Mouse (Mus musculus) T-helper 1 cell (primary cell): ENCODE data around the gene Sigmar1.
"Not testable (repeated sequence)": the region's sequence is repeated elsewhere in the genome, so short reads cannot be mapped to it uniquely, and the experiment has no call there.

Experiments used
- in situ Hi-C: fragments of 300-600 bp; cut with MboI, MseI; formaldehyde crosslinking; loops from one replicate; pipeline ENCODE4 v1.15.1; 2025; ENCODE audit warnings: high pct_unique_total_duplicates

Sigmar1 gene

DNA sequence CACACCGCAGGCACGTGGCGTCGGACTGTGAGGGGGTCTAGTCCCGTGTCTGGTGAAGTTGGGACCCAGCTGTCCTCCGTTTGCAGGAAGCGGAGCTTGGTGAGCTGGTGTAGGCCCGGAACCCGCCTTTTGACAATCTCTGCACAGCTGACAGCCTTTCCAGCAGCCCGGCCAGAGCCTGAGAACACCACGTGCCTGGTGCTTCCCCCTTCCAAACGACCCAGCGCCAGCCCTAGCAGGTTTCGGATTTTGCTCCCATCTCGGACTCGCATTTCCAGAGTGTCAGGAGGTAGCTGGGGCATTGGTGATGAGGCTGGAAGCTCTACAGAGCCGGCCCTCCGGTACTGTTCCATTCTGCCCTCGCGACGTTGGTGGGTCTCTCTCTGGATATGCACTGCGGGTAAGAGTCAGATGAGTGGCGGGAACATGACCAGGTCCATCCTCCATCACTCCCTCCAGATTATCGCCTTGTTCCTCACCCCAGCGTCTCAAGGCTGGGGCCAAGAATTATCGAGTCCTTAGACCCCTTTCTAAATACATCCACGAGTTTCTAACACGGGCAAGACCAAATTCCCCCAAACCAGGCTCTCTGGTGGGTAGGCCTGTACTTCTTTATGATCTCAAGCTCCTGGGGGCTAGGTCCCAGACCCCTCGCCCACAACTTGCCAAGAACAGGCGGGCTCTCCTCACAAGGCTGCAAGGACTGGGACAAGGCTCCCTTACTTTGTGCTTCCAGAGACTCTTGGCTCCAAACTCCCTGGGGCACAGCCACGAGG, 43.3 kb downstream of the Sigmar1 start:
- in situ Hi-C loops: loop anchor here (25.0 kb wide), 1 partner anchor 1000 kb away; the partner anchor contains the start of genes Aptx and Dnaja1

DNA sequence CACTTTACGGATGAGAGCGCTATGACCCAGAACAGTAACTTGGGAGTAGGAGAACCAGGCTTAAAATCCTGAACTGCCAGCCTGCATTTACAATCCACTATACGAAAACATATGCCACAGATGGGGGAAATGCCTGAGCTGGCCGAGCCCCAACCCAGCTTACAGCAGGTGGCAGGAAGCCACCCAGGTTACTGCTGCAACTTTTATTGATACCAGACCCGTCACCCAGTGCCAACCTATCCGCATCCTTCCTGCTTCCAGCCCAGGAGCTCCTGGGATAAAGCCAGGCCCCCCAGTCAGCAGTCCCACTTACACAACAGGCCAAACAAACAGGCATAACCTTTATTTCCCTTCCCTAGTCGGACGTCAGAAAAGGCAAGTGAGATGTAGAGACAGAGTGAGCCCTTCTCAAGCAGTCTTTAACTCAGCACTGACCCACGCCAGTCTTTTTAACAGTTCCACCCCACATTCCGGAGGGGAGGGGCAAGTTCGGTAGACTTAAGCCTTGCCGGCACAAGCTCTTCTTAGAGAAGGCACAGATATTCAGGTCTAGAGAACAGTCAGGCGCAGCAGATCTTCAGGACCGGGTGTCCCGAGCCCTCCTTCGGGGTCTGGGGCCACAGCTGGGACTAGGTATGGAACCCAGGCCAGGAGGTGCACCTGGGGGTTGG, 44.1 kb downstream of the Sigmar1 start:
- in situ Hi-C loops: loop anchor here (25.0 kb wide), 1 partner anchor 1000 kb away; the partner anchor contains the start of genes Aptx and Dnaja1

DNA sequence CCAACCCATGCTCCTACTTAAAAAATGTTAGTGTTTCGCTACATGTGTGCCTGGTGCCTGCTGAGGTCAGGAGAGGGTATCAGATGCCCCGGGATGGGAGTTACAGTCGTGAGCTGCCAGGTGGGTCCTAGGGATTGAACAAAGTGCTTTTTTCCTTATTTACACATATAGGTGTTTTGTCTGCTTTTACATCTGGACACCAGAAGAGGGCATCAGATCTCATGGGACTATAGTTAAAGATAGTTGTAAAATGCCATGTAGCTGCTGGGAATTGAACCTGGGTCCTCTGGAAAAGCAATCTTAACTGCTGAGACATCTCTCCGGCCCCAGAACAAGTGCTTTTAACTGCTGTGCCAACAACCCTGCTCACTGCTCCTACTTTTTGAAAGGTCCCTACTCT, 45.7 kb downstream of the Sigmar1 start:
- in situ Hi-C loops: loop anchor here (25.0 kb wide), 1 partner anchor 998 kb away; the partner anchor contains the start of genes Aptx and Dnaja1

DNA sequence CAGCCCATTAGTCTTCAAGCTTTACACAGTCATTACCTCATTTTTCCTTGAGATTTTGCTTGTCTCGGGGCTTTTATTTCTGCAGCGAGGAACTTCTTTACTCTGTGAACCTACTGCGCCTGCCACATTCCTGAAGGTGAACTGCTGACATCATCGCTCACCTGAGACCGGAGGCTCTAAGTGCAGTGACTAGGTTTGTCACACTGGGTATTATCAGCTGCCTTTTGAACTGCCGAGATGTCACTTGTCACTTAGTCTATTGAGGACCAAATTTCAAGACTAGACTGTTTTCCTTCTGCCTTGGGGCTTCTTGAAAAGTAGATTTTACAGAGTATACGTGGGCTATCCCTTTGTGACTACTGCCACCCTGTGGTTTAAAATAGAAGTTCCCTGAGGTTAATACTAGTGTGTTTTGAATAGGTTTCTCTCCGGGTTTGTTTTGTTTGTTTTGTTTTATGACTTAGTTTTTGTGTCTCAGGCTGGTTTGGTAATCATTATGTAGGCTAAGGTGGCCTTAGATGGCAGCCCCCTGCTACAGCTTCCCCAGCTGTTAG, 47.7 kb downstream of the Sigmar1 start:
- in situ Hi-C loops: loop anchor here (25.0 kb wide), 1 partner anchor 996 kb away; the partner anchor contains the start of genes Aptx and Dnaja1

- in situ Hi-C loops: loop anchor here (25.0 kb wide), 1 partner anchor 995 kb away; the partner anchor contains the start of genes Aptx and Dnaja1
Observed at GRCm38 (mm10) chr4:41707011-41707535, 48.9 kb downstream of the Sigmar1 start.

GRCm38 (mm10) chr4:41705922-41706754, 49.8 kb downstream of the Sigmar1 start:
- in situ Hi-C loops: loop anchor here (25.0 kb wide), 1 partner anchor 994 kb away; the partner anchor contains the start of genes Aptx and Dnaja1

DNA sequence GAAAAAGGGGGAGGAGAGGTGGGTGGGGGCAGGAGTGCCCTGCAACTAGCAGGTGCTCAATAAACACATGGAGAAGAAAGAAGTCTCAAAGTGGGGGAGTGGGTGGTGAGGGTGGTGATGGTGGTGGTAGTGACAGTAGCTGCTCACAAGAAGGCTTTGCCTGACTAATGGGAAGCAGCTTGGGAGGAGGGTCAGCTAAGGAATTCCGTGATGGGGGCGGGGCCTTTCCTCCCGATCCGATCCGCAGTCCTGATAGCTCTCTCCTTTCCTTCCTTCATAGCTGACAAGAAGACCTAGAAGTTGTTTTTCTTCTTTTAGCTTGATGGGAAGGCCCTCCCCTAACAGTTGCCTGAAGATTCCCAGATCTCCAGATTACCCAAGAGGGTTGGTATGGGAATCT, 51.3 kb downstream of the Sigmar1 start:
- in situ Hi-C loops: loop anchor here (25.0 kb wide), 1 partner anchor 992 kb away; the partner anchor contains the start of genes Aptx and Dnaja1

- in situ Hi-C loops: loop anchor here (25.0 kb wide), 1 partner anchor 990 kb away; the partner anchor contains the start of genes Aptx and Dnaja1
Observed at GRCm38 (mm10) chr4:41702226-41702625, 53.7 kb downstream of the Sigmar1 start.

- in situ Hi-C loops: loop anchor here (25.0 kb wide), 1 partner anchor 988 kb away; the partner anchor contains the start of genes Aptx and Dnaja1
Observed at GRCm38 (mm10) chr4:41700224-41700623, 55.7 kb downstream of the Sigmar1 start.

- in situ Hi-C loops: loop anchor here (5.0 to 25.0 kb wide), 2 partner anchors 473 to 987 kb away; partner anchors contain the start of genes Aptx and Dnaja1
Observed at GRCm38 (mm10) chr4:41699783-41700182, 56.2 kb downstream of the Sigmar1 start, which contains the start of gene Il11ra1. Gene Il11ra1 (plus strand): TSS chr4:41699989.

DNA sequence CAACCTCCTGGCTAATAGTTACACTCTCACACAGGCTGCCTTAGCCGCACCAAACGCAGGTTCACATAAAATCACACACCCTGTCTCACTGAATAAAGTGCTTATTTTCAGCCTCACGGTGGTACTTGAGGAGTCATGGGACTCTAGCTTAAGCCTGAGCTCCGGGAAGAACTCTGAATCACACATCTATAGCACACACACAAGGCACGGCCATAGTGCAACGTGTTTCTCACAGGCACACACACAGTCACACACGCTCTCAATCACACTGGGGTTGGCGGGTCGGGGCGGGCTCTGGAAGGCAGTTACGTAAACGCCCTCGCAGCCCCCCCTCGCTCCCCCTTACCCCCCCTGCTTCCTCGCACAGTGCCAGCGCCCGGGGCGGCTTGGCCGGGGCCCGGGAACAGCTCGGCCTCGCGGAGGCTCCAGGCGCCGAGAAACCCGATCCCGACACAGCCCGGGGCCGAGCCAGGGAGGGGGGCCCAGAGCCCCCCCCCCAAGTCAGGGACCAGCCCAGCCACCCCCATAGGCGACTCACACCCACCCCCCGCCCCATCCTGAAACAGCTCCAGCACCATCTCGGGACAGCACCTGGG, 57.4 kb downstream of the Sigmar1 start:
- in situ Hi-C loops: loop anchor here (5.0 kb wide), 1 partner anchor 474 kb away; no protein-coding TSS in a partner anchor

- in situ Hi-C loops: loop anchor here (5.0 kb wide), 1 partner anchor 475 kb away; no protein-coding TSS in a partner anchor
Observed at GRCm38 (mm10) chr4:41696930-41697841, 58.8 kb downstream of the Sigmar1 start, which contains the start of gene Cntfr. Gene Cntfr (minus strand): TSS chr4:41697089.

GRCm38 (mm10) chr4:41696452-41696851, 59.5 kb downstream of the Sigmar1 start:
- in situ Hi-C loops: loop anchor here (5.0 kb wide), 1 partner anchor 476 kb away; no protein-coding TSS in a partner anchor

DNA sequence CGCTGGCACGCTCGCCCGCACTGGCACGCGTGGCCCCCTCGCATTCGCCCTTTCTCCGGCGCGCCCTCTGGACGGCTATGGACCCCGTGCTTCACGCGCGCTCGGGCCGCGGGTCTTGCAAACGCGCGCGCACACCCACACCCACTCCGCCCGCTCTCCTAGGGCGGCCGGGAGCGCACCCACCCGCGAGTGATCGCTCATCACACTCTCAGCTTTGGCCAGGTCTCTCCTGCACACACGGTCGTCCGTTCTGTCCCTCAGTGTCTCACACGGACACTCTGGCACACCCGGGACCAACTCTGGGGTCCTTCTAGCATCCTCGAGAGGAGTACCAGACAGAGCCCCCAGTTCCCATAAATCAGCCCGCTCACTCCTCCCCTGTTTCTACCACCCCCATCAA, 60.2 kb downstream of the Sigmar1 start:
- in situ Hi-C loops: loop anchor here (5.0 kb wide), 1 partner anchor 477 kb away; no protein-coding TSS in a partner anchor

GRCm38 (mm10) chr4:41693511-41693910, 62.4 kb downstream of the Sigmar1 start:
- in situ Hi-C loops: loop anchor here (5.0 kb wide), 1 partner anchor 979 kb away; no protein-coding TSS in a partner anchor

- in situ Hi-C loops: loop anchor here (5.0 kb wide), 1 partner anchor 982 kb away; no protein-coding TSS in a partner anchor
Observed at GRCm38 (mm10) chr4:41690014-41690413, 65.9 kb downstream of the Sigmar1 start.

DNA sequence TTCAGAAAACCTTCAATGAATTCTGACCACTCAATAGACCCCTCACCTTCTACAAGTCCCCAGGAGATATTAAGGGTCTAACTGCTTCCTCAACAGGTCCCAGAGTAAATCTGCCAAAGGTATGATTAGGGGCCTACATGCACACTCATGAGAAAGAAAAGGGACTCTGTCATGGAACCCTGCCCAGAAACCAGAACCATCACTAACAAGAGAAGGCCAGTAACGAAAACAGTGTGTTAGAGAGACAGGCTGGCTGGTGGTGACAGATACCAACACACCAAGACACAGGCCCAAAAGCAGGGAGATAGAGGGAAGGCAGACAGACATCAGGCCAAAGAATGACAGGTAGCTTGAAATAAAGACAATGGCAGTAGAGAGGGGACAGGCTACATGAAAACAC, 67.4 kb downstream of the Sigmar1 start:
- in situ Hi-C loops: not testable (repeated sequence)
